Mouse (Mus musculus): ENCODE results near the gene Spsb3. TPM values are rescaled to one million over a fixed set of nuclear protein-coding genes. Genes with fewer than 3 reads are reported as not detected.
A peak's percentile ranks its signal among the peaks of the same experiment; 100 is the strongest.

The Spsb3 gene
- polyA plus RNA-seq, 1 experiment from 2014 or later = 46.5 TPM

DNA sequence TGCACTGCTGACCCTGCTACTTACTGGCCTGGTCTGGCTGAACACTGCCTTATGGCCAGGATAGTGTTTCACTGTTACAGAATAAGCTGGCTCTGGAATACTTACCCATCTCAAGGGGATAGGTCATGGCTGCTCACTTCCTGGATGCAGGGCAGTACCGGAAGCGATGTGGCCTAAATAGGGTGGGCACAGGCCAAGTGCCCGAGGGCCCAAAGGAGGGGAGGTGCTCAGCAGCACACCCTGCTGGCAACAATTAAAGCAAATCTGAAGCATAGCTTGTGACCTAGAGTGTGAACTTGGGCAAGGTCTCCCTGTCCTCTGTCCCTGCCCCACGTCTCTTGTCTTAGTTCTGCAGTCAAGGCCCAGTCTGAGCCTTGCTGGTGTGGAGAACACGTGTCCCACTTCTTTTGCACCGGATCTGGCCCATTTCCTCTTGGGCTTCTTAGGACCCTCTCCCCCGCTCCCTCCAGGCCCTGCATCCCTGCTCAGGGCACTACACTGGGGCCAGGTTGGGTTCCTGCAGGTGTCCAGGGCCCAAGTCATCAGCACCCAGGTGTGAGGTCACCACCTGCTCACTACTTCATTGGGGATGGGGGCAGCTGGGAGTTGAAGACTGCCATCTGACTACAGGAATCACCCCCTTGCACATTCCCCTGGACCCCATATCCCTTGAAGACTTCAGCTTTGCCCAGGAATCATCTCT lies 4.6 kb upstream of the Spsb3 start:
- Histone ChIP-seq H3K9me3 (ENCODE audit: control insufficient read depth, low read length) (no peaks in the 10 kb centered on the region), H3K27ac (ENCODE audit: low read depth, low read length) (no peak overlapping the region), H3K27me3 (ENCODE audit: control insufficient read depth, insufficient read depth, low read length) (no peaks in the 10 kb centered on the region), H3K9ac (ENCODE audit: low read depth, low read length) (no peak overlapping the region), H3K36me3 (ENCODE audit: control insufficient read depth, insufficient read depth, low read length) (no peaks in the 10 kb centered on the region), H3K4me3 (ENCODE audit: low read depth, low read length) (no peak overlapping the region), H3K4me1 (replicated peaks; ENCODE audit: control insufficient read depth, insufficient read depth, low read length) (peaks cover 6% of the 10 kb centered on the region; the same call in 1 of the 2 replicates), H3K4me2 (replicated peaks; ENCODE audit: low read depth, low read length) (no peak overlapping the region)
- WGBS = 48% methylated on average over 7 of the region's 7 CpGs
- DNase-seq (ENCODE audit: low spot score) (peak; percentile 57), ATAC-seq (ENCODE audit: low FRiP score) (no peak)

DNA sequence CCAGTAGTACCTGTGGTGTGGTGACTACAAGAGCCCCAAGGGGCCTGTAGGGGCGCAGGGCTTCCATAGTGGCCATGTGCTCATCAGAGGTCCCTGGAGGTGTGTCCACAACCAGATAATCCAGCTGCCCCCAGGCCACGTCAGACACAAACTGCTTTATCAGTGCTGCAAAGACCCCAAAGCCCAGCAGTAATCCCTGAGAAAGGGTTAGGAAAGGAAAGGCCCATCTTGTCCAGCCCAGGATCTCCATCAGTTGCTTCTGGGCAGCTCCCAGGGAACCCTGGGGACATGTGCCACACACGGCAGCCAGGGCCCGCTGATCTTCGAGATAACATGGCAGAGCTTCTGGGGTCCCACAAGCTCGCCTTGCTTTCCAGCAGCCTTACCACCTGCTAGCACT lies 2.1 kb upstream of the Spsb3 start:
- no peak overlapping the region for H3K9ac ChIP-seq (ENCODE audit: low read depth, low read length)
- no peak overlapping the region for H3K4me2 ChIP-seq (replicated peaks; ENCODE audit: low read depth, low read length)
- H3K36me3 ChIP-seq (ENCODE audit: control insufficient read depth, insufficient read depth, low read length) = no peaks in the 10 kb centered on the region
- no peak overlapping the region for H3K4me3 ChIP-seq (ENCODE audit: low read depth, low read length)
- H3K9me3 ChIP-seq (ENCODE audit: control insufficient read depth, low read length) = no peaks in the 10 kb centered on the region
- peaks cover 8% of the 10 kb centered on the region; the same call in 1 of the 2 replicates for H3K4me1 ChIP-seq (replicated peaks; ENCODE audit: control insufficient read depth, insufficient read depth, low read length)
- DNase-seq (ENCODE audit: low spot score) = no peak
- WGBS = 86% methylated on average over 6 of the region's 6 CpGs
- H3K27ac ChIP-seq (ENCODE audit: low read depth, low read length) = no peak overlapping the region
- no peak for ATAC-seq (ENCODE audit: low FRiP score)
- H3K27me3 ChIP-seq (ENCODE audit: control insufficient read depth, insufficient read depth, low read length) = no peaks in the 10 kb centered on the region

DNA sequence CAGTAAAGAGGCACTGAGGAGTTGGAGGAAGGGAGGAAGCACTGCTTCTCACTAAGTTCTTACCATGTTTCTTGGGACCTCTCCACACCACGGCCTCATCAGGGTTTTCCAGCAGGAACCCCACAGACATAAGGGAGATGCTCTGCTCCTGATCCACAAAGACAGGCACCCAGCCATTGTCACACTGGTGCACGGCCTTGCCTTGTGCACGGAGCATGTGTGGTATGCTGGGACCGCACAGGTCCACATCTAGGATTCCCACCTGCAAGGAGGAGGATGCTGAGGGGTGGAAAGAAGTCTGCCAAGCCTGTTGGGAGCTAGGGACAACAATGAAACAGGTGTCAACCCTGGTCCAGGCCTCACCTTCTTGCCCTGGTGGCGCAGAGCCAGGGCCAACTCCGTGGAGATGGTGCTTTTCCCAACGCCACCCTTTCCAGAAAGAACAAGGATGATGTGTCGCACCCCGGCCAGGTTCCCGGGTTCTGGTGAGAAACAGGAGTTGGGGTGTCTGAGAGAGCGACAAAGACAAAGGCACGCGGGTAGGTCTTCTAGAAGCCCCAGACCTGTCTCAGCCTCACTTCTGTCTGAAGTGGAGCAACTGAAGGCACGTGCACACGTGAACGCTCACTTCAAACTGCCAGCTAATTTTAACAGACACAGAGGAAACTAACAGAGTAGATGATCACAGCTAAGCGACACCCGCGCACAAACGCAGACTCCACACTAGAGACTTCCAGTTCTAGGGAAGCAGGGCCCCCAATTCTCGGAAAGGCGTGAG lies 898 bp upstream of the Spsb3 start:
- peak overlapping the region; percentile 82 for H3K4me3 ChIP-seq (ENCODE audit: low read depth, low read length)
- no peaks in the 10 kb centered on the region for H3K27me3 ChIP-seq (ENCODE audit: control insufficient read depth, insufficient read depth, low read length)
- peaks cover 8% of the 10 kb centered on the region; the same call in 1 of the 2 replicates for H3K4me1 ChIP-seq (replicated peaks; ENCODE audit: control insufficient read depth, insufficient read depth, low read length)
- peak overlapping the region; percentile 59 for H3K9ac ChIP-seq (ENCODE audit: low read depth, low read length)
- H3K36me3 ChIP-seq (ENCODE audit: control insufficient read depth, insufficient read depth, low read length) = no peaks in the 10 kb centered on the region; the same call in 1 of the 2 replicates
- ATAC-seq (ENCODE audit: low FRiP score) (0 out of 2 replicates have a peak, but pooled peaks have one; percentile 1), DNase-seq (ENCODE audit: low spot score) (no peak)
- no peak overlapping the region for H3K27ac ChIP-seq (ENCODE audit: low read depth, low read length)
- H3K4me2 ChIP-seq (replicated peaks; ENCODE audit: low read depth, low read length) = peak overlapping the region; percentile 82
- H3K9me3 ChIP-seq (ENCODE audit: control insufficient read depth, low read length) = no peaks in the 10 kb centered on the region
- 27% methylated on average over 22 of the region's 22 CpGs for WGBS

DNA sequence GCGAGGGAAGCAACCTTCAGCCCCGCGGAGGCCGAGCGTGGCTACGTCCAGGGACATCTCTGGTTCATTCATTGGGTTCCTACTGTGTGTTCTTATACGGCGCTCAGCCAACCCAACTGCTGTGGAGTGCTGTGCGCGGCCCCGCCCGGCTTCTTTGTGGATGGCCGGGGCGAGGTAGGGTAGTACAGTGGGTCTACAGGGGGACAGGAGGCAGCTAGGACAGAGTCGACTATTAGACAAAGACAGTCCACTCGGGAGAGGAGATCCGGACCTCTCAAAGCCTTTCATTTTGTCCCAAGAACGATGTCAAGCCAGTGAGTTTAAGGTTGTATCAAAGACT lies 459 bp downstream of the Spsb3 start:
- no peaks in the 10 kb centered on the region for H3K27me3 ChIP-seq (ENCODE audit: control insufficient read depth, insufficient read depth, low read length)
- no peak for DNase-seq (ENCODE audit: low spot score)
- H3K4me2 ChIP-seq (replicated peaks; ENCODE audit: low read depth, low read length) = peak overlapping the region; percentile 91
- 0 out of 2 replicates have a peak overlapping the region, but pooled peaks have one; percentile 62 for H3K27ac ChIP-seq (ENCODE audit: low read depth, low read length)
- under 1% methylated on average over 18 of the region's 18 CpGs for WGBS
- peak; percentile 36 for ATAC-seq (ENCODE audit: low FRiP score)
- peak overlapping the region; percentile 88 for H3K9ac ChIP-seq (ENCODE audit: low read depth, low read length)
- H3K4me1 ChIP-seq (replicated peaks; ENCODE audit: control insufficient read depth, insufficient read depth, low read length) = peaks cover 8% of the 10 kb centered on the region; the same call in 1 of the 2 replicates
- H3K36me3 ChIP-seq (ENCODE audit: control insufficient read depth, insufficient read depth, low read length) = no peaks in the 10 kb centered on the region; the same call in 1 of the 2 replicates
- no peaks in the 10 kb centered on the region for H3K9me3 ChIP-seq (ENCODE audit: control insufficient read depth, low read length)
- peak overlapping the region; percentile 92 for H3K4me3 ChIP-seq (ENCODE audit: low read depth, low read length)

DNA sequence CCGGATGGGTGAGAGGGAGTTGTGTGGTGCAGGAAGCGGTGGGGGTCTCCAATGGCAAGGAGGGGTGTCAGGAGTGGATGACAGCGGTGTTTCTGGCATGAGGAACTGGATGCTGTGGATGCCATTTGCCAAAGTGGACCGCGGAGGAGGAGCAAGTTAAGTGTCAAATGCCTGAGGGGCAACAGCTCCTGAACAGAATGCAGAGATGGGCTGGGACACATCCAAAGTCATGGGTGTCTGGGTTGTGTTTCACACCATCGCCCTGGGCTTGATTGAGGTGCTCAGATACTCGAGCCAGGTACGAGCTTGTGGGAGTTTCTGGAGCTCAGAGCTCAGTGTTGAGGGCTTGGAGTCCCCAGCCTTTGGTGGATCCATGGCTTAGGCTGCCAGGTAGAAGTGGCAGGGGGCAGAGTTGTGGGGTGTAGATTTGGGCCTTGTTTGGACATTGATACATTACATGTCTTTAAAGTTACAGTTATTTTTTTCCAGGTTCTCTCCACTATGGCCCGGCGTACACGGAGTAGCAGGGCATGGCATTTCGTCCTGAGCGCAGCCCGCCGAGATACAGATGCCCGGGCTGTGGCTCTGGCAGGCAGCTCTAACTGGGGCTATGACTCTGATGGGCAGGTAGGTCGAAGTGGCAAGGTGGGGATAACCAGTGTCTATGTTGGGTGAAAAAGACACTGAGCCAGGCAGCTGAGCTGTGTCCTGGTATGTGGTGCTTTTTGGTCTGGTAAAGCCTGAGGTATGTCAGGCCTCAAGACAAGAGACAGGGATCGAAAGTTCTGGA lies 1.0 kb downstream of the Spsb3 start:
- Histone ChIP-seq H3K4me2 (replicated peaks; ENCODE audit: low read depth, low read length) (peak overlapping the region; percentile 91), H3K27ac (ENCODE audit: low read depth, low read length) (no peak overlapping the region), H3K4me3 (ENCODE audit: low read depth, low read length) (peak overlapping the region; percentile 92), H3K27me3 (ENCODE audit: control insufficient read depth, insufficient read depth, low read length) (no peaks in the 10 kb centered on the region), H3K9ac (ENCODE audit: low read depth, low read length) (peak overlapping the region; percentile 88), H3K9me3 (ENCODE audit: control insufficient read depth, low read length) (no peaks in the 10 kb centered on the region), H3K36me3 (ENCODE audit: control insufficient read depth, insufficient read depth, low read length) (no peaks in the 10 kb centered on the region; the same call in 1 of the 2 replicates), H3K4me1 (replicated peaks; ENCODE audit: control insufficient read depth, insufficient read depth, low read length) (peaks cover 8% of the 10 kb centered on the region; the same call in 1 of the 2 replicates)
- DNase-seq (ENCODE audit: low spot score) = peak; percentile 11
- WGBS = 68% methylated on average over 18 of the region's 18 CpGs
- no peak for ATAC-seq (ENCODE audit: low FRiP score)

DNA sequence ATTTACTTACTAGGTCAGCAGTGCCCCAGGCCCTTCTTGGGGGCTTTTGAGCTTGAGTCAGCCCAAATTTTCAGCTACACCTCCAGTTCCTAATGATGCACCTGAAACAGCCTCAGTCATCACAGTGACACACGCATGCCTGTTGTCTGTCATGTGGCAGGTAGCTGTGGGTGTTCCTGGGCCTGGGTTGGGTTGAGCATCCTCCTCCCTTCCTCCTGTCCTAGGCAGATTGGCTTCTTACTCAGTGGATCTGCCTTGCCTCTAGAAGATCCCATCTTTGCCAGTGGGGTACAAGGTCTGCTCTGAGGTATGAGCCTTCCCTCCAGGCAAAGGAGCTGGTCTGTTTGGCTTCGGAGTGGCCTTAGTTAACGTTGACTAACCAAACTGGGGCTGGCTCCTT lies 2.4 kb downstream of the Spsb3 start:
- no peak for ATAC-seq (ENCODE audit: low FRiP score)

DNA sequence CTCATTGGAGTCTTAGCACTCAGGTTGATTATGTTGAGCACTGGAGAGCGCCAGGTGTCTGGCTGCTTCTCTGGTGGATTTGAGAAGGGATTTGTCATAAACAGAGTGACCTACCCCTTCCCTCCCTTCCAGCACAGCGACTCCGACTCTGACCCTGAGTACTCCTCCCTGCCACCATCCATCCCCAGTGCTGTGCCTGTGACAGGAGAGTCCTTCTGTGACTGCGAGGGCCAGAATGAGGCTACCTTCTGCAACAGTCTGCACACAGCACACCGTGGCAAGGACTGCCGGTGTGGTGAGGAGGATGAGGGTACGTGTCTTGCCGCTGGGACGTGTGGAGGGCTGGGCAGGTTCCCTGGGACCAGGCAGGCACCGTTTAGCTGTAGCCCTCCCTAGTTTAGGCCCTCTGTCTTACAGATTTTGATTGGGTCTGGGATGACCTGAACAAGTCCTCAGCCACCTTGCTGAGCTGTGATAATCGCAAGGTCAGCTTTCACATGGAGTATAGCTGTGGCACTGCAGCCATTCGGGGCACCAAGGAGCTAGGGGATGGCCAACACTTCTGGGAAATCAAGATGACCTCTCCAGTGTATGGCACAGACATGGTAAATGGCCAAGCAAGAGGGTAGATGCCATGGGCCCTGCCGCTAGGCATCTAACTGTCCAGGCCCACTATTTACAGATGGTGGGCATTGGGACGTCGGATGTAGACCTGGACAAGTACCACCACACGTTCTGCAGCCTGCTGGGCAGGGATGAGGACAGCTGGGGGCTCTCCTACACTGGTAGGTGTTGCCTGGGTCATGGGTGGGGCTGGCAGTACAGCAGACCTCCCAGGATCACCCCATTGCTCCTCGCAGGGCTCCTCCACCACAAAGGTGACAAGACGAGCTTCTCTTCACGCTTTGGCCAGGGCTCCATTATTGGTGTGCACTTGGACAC lies 4.0 kb downstream of the Spsb3 start:
- ATAC-seq (ENCODE audit: low FRiP score) = no peak
- H3K27me3 ChIP-seq (ENCODE audit: control insufficient read depth, insufficient read depth, low read length) = no peaks in the 10 kb centered on the region
- 87% methylated on average over 19 of the region's 19 CpGs for WGBS
- H3K4me3 ChIP-seq (ENCODE audit: low read depth, low read length) = no peak overlapping the region
- DNase-seq (ENCODE audit: low spot score) = no peak
- no peak overlapping the region for H3K4me2 ChIP-seq (replicated peaks; ENCODE audit: low read depth, low read length)
- H3K9me3 ChIP-seq (ENCODE audit: control insufficient read depth, low read length) = no peaks in the 10 kb centered on the region
- H3K9ac ChIP-seq (ENCODE audit: low read depth, low read length) = no peak overlapping the region
- no peak overlapping the region for H3K27ac ChIP-seq (ENCODE audit: low read depth, low read length)
- no peaks in the 10 kb centered on the region; the same call in 1 of the 2 replicates for H3K36me3 ChIP-seq (ENCODE audit: control insufficient read depth, insufficient read depth, low read length)
- H3K4me1 ChIP-seq (replicated peaks; ENCODE audit: control insufficient read depth, insufficient read depth, low read length) = peaks cover 5% of the 10 kb centered on the region

More for the DNA sequence above, 2.4 kb downstream of the Spsb3 start:
- Histone ChIP-seq H3K4me3 (ENCODE audit: low read depth, low read length) (no peak overlapping the region), H3K27ac (ENCODE audit: low read depth, low read length) (no peak overlapping the region), H3K27me3 (ENCODE audit: control insufficient read depth, insufficient read depth, low read length) (no peaks in the 10 kb centered on the region), H3K36me3 (ENCODE audit: control insufficient read depth, insufficient read depth, low read length) (no peaks in the 10 kb centered on the region; the same call in 1 of the 2 replicates), H3K9ac (ENCODE audit: low read depth, low read length) (no peak overlapping the region), H3K4me2 (replicated peaks; ENCODE audit: low read depth, low read length) (no peak overlapping the region), H3K4me1 (replicated peaks; ENCODE audit: control insufficient read depth, insufficient read depth, low read length) (peaks cover 8% of the 10 kb centered on the region), H3K9me3 (ENCODE audit: control insufficient read depth, low read length) (no peaks in the 10 kb centered on the region)
- no peak for DNase-seq (ENCODE audit: low spot score)
- 91% methylated on average over 3 of the region's 3 CpGs for WGBS

Data from hindbrain, embryonic 11.5 days (tissue).